Mouse (Mus musculus) spleen, adult 12 weeks (tissue): ENCODE data around the gene Pygm.

Experiments
- DNase-seq: peaks from one replicate; pipeline ENCODE4 v3.0.0; 2022; ENCODE audit warnings: low spot score

Pygm gene

DNA sequence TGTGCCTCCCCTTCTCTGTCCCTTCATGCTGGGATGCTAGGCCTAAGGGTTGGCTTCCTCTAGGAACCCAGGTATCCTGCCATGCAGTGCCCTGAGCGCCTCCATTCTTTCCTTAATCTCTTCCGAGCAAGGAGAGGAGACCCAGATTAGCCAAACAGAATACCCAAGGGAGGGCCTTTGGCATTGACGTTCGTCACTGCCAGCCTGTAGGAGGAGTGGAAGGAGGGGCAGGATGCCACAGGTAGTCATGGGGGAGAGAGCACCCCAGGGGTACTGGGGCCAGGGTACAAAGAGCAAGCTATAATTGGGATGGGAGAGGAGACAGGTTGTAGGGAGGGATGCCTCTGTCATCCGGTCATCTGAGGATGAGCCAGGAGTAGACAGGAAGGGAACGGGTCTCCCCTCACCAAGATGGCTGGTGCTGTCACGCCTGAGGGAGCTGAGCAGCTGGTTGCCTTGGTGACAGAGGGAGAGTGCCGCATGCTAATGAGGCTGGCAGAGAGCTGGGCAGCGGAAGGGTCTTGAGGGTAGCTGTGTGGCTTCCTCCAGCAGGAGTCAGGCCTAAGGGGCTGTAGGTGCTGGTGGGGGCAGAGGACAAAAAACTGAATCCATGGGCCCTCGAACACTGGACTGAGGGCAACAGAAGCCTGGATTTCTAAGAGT, 61.7 kb downstream of the Pygm start:
- no peak for DNase-seq

DNA sequence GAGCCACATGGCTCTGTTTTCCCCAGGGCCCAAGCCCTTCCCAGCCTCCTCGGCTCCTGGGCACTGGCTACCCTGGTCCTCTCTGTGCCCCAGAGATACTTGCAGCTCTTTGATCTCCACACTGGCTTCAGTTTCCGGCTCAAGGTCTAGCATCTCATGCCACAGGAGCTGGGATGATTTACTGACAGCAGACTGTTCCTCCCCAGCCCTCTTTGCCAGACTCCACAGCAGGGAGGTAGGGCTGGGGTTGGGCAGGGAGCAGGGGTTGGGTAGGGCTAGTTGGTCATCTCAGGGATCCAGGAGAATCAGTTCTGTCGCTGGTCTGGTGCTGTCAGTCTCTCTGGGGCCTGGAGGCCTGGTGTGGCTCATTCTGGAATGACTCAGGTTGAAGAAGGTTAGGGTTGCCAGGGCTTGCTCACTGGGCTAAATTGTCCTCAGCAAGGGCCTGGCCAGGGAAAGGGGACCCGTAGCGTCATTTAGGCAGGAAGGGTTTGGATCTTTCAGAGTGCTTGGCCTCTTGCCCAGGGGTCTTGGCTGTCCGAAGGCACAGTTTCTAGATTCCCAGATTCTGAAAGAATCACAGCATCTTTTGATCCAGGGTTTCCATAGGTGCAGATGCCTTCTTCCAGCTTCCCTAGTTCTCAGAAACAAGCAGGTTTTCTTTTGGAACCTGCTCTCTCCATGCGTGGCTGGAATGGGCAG, 62.7 kb downstream of the Pygm start:
- no peak for DNase-seq
